In genomic region chr7:77152393-77152792, GRCm38 (mm10) we compare ENCODE assay signal across 13 mouse cellular contexts.
DNase-seq lines count a peak whose midpoint lies in the region; ATAC-seq lines count a peak whose summit lies in the region.
"Had no signal": no experiment of that assay in that cellular context is flagged by ENCODE, and none has a peak within 500 bp of the region (broad histone marks: within the 10 kb centered on the region; RNA-seq: fewer than 3 reads in every experiment).

No protein-coding gene starts in this region.

- no peak for DNase-seq in forebrain, embryonic 10.5 days (ENCODE audit: extremely low spot score, low spot score)
- no peak for DNase-seq in midbrain, embryonic 10.5 days (ENCODE audit: low spot score)
- DNase-seq in hindbrain, embryonic 14.5 days (ENCODE audit: low spot score): no peak
- DNase-seq in adrenal gland, adult (ENCODE audit: inconsistent age in 2 of 2, low spot score in 1 of 2): no peak
- DNase-seq: adrenal gland, postnatal 36 days; cerebellum, adult 11 months; heart, adult 11 months; liver, postnatal 0 days; thymus, postnatal 14 days had no signal

- H3K4me3 ChIP-seq in forebrain, embryonic 12.5 days (replicated peaks): no peak overlapping the region
- H3K4me3 ChIP-seq in forebrain, embryonic 10.5 days: no peak overlapping the region
- no peak overlapping the region for H3K4me3 ChIP-seq in midbrain, embryonic 12.5 days
- H3K4me3 ChIP-seq in midbrain, embryonic 10.5 days: no peak overlapping the region
- no peak overlapping the region for H3K4me3 ChIP-seq in hindbrain, embryonic 14.5 days (replicated peaks; ENCODE audit: low read length)
- H3K4me3 ChIP-seq in neural tube, embryonic 12.5 days: no peak overlapping the region

- H3K27me3 ChIP-seq in forebrain, embryonic 12.5 days: no peaks in the 10 kb centered on the region
- H3K27me3 ChIP-seq in forebrain, embryonic 10.5 days (ENCODE audit: poor library complexity, severe bottlenecking): no peaks in the 10 kb centered on the region
- no peaks in the 10 kb centered on the region for H3K27me3 ChIP-seq in midbrain, embryonic 12.5 days
- H3K27me3 ChIP-seq in midbrain, embryonic 10.5 days (ENCODE audit: low read depth, poor library complexity, severe bottlenecking): no peaks in the 10 kb centered on the region
- no peaks in the 10 kb centered on the region for H3K27me3 ChIP-seq in hindbrain, embryonic 14.5 days (ENCODE audit: control insufficient read depth, insufficient read depth, low read length)
- H3K27me3 ChIP-seq in neural tube, embryonic 12.5 days (replicated peaks): no peaks in the 10 kb centered on the region

- peak; percentile 30; the same call in 1 of the 2 replicates for ATAC-seq in forebrain, embryonic 12.5 days (ENCODE audit: low FRiP score)
- ATAC-seq in midbrain, embryonic 12.5 days (ENCODE audit: low FRiP score, low read depth): 0 out of 2 replicates have a peak, but pooled peaks have one; percentile 49
- ATAC-seq in hindbrain, embryonic 14.5 days (ENCODE audit: low FRiP score): peak; percentile 53; the same call in 1 of the 2 replicates
- peak; percentile 33; the same call in 1 of the 2 replicates for ATAC-seq in neural tube, embryonic 12.5 days (ENCODE audit: low FRiP score, low read depth)
- no peak for ATAC-seq in megakaryocyte progenitor cell, adult 5-6 weeks (replicated peaks; ENCODE audit: poor library complexity)
- ATAC-seq: liver, postnatal 0 days had no signal

- 9% methylated on average over 3 of the region's 3 CpGs for WGBS in forebrain, embryonic 12.5 days
- WGBS in forebrain, embryonic 10.5 days: 24% methylated on average over 3 of the region's 3 CpGs
- WGBS in midbrain, embryonic 12.5 days: 16% methylated on average over 3 of the region's 3 CpGs
- WGBS in midbrain, embryonic 10.5 days: 25% methylated on average over 3 of the region's 3 CpGs
- 16% methylated on average over 3 of the region's 3 CpGs for WGBS in hindbrain, embryonic 14.5 days
- WGBS in neural tube, embryonic 12.5 days: 36% methylated on average over 3 of the region's 3 CpGs

- H3K36me3 ChIP-seq in forebrain, embryonic 12.5 days (replicated peaks): no peaks in the 10 kb centered on the region
- no peaks in the 10 kb centered on the region for H3K36me3 ChIP-seq in forebrain, embryonic 10.5 days (replicated peaks)
- H3K36me3 ChIP-seq in midbrain, embryonic 12.5 days: no peaks in the 10 kb centered on the region
- no peaks in the 10 kb centered on the region for H3K36me3 ChIP-seq in midbrain, embryonic 10.5 days
- no peaks in the 10 kb centered on the region for H3K36me3 ChIP-seq in hindbrain, embryonic 14.5 days (replicated peaks; ENCODE audit: control insufficient read depth, insufficient read depth)
- H3K36me3 ChIP-seq in neural tube, embryonic 12.5 days: no peaks in the 10 kb centered on the region

- H3K27ac ChIP-seq in forebrain, embryonic 12.5 days: no peak overlapping the region
- no peak overlapping the region for H3K27ac ChIP-seq in forebrain, embryonic 10.5 days
- H3K27ac ChIP-seq in midbrain, embryonic 12.5 days (replicated peaks): no peak overlapping the region
- H3K27ac ChIP-seq in midbrain, embryonic 10.5 days (replicated peaks): no peak overlapping the region
- H3K27ac ChIP-seq in hindbrain, embryonic 14.5 days: no peak overlapping the region
- no peak overlapping the region for H3K27ac ChIP-seq in neural tube, embryonic 12.5 days

- no peaks in the 10 kb centered on the region for H3K9me3 ChIP-seq in forebrain, embryonic 12.5 days
- H3K9me3 ChIP-seq in forebrain, embryonic 10.5 days: no peaks in the 10 kb centered on the region
- H3K9me3 ChIP-seq in midbrain, embryonic 12.5 days: no peaks in the 10 kb centered on the region
- no peaks in the 10 kb centered on the region for H3K9me3 ChIP-seq in midbrain, embryonic 10.5 days (replicated peaks)
- H3K9me3 ChIP-seq in hindbrain, embryonic 14.5 days (ENCODE audit: control insufficient read depth, low read length): no peaks in the 10 kb centered on the region
- H3K9me3 ChIP-seq in neural tube, embryonic 12.5 days: no peaks in the 10 kb centered on the region

- H3K4me2 ChIP-seq in forebrain, embryonic 12.5 days: no peak overlapping the region
- no peak overlapping the region for H3K4me2 ChIP-seq in midbrain, embryonic 12.5 days (replicated peaks)
- H3K4me2 ChIP-seq in hindbrain, embryonic 14.5 days (replicated peaks): no peak overlapping the region
- no peak overlapping the region for H3K4me2 ChIP-seq in neural tube, embryonic 12.5 days (replicated peaks)

- no peak overlapping the region for H3K9ac ChIP-seq in forebrain, embryonic 12.5 days
- no peak overlapping the region for H3K9ac ChIP-seq in midbrain, embryonic 12.5 days (replicated peaks)
- no peak overlapping the region for H3K9ac ChIP-seq in hindbrain, embryonic 14.5 days
- no peak overlapping the region for H3K9ac ChIP-seq in neural tube, embryonic 12.5 days
- H3K9ac ChIP-seq: liver, postnatal 0 days had no signal

- H3K4me1 ChIP-seq in forebrain, embryonic 12.5 days: peaks cover 7% of the 10 kb centered on the region; the same call in 1 of the 2 replicates
- H3K4me1 ChIP-seq in forebrain, embryonic 10.5 days: peaks cover 14% of the 10 kb centered on the region
- H3K4me1 ChIP-seq in midbrain, embryonic 12.5 days: peaks cover 7% of the 10 kb centered on the region
- peaks cover 10% of the 10 kb centered on the region for H3K4me1 ChIP-seq in midbrain, embryonic 10.5 days
- H3K4me1 ChIP-seq in hindbrain, embryonic 14.5 days (replicated peaks; ENCODE audit: control insufficient read depth, insufficient read depth, low read length): 0 out of 2 replicates have a peak, but pooled peaks cover 4% of the 10 kb centered on the region
- peaks cover 6% of the 10 kb centered on the region; the same call in 1 of the 2 replicates for H3K4me1 ChIP-seq in neural tube, embryonic 12.5 days
